Mouse (Mus musculus): ENCODE measurements around the gene Sh3gl1. TPM values are rescaled to one million over a fixed set of nuclear protein-coding genes. Genes with fewer than 3 reads are reported as not detected.
A peak's percentile ranks its signal among the peaks of the same experiment; 100 is the strongest.

Sh3gl1 gene
- polyA plus RNA-seq, 1 experiment = 50.7 TPM

GRCm38 (mm10) chr17:56005415-56006061 lies 30.9 kb downstream of the Sh3gl1 start, which contains the start of the genes Stap2 and Mpnd:
TSS of gene Stap2 (minus strand) at chr17:56005584.
TSS of gene Mpnd (plus strand) at chr17:56005711.
- no peak for DNase-seq (ENCODE audit: extremely low spot score in 1 of 2, low spot score in 1 of 2)

- DNase-seq (ENCODE audit: extremely low spot score in 1 of 2, low spot score in 1 of 2) = no peak
These were observed 33.4 kb downstream of the Sh3gl1 start for GRCm38 (mm10) chr17:56003000-56003399.

- no peak for DNase-seq (ENCODE audit: extremely low spot score in 1 of 2, low spot score in 1 of 2)
These were observed 36.5 kb downstream of the Sh3gl1 start for GRCm38 (mm10) chr17:55999794-56000499.

GRCm38 (mm10) chr17:55996007-55996406 lies 40.4 kb downstream of the Sh3gl1 start:
- no peak for DNase-seq (ENCODE audit: extremely low spot score in 1 of 2, low spot score in 1 of 2)

GRCm38 (mm10) chr17:55990278-55990898 lies 46.0 kb downstream of the Sh3gl1 start:
- DNase-seq (ENCODE audit: extremely low spot score in 1 of 2, low spot score in 1 of 2) = no peak

GRCm38 (mm10) chr17:55986030-55986961 lies 50.1 kb downstream of the Sh3gl1 start, which contains the start of gene Fsd1:
TSS of gene Fsd1 (plus strand) at chr17:55986509.
- DNase-seq (ENCODE audit: extremely low spot score in 1 of 2, low spot score in 1 of 2) = peak in 1 of 2 experiments; percentile 91

GRCm38 (mm10) chr17:55977301-55977700 lies 59.1 kb downstream of the Sh3gl1 start:
- DNase-seq (ENCODE audit: extremely low spot score in 1 of 2, low spot score in 1 of 2) = no peak

GRCm38 (mm10) chr17:55976255-55976862 lies 60.1 kb downstream of the Sh3gl1 start:
- DNase-seq (ENCODE audit: extremely low spot score in 1 of 2, low spot score in 1 of 2) = peak in 1 of 2 experiments; percentile 81

GRCm38 (mm10) chr17:55971453-55971852 lies 65.0 kb downstream of the Sh3gl1 start:
- no peak for DNase-seq (ENCODE audit: extremely low spot score in 1 of 2, low spot score in 1 of 2)

- DNase-seq (ENCODE audit: extremely low spot score in 1 of 2, low spot score in 1 of 2) = peak in 1 of 2 experiments; percentile 38
These were observed 66.2 kb downstream of the Sh3gl1 start, which contains the start of gene Shd for GRCm38 (mm10) chr17:55969966-55970891. TSS of gene Shd (plus strand) at chr17:55970467.

- DNase-seq (ENCODE audit: extremely low spot score in 1 of 2, low spot score in 1 of 2) = peak in 1 of 2 experiments; percentile 46
These were observed 66.9 kb downstream of the Sh3gl1 start for GRCm38 (mm10) chr17:55969560-55969959.

GRCm38 (mm10) chr17:55968210-55968609 lies 68.2 kb downstream of the Sh3gl1 start:
- DNase-seq (ENCODE audit: extremely low spot score in 1 of 2, low spot score in 1 of 2) = no peak

GRCm38 (mm10) chr17:55967186-55967585 lies 69.2 kb downstream of the Sh3gl1 start:
- DNase-seq (ENCODE audit: extremely low spot score in 1 of 2, low spot score in 1 of 2) = no peak

Other genes with a start within 250 kb of the Sh3gl1 start
- gene Zfp119a, start 157.7 kb downstream of the Sh3gl1 start, polyA plus RNA-seq (2012; rRNA removed) = 2.9 and 3.5 TPM in 2 replicates
- gene Zfp959, start 144.5 kb downstream of the Sh3gl1 start, polyA plus RNA-seq (2012; rRNA removed) = 5.7 and 7.0 TPM in 2 replicates
- gene Zfp119b, start 87.1 kb downstream of the Sh3gl1 start, polyA plus RNA-seq (2012; rRNA removed) = 2.0 and 2.4 TPM in 2 replicates
- 1.9 and 2.0 TPM in 2 replicates for gene Ebi3, start 84.0 kb downstream of the Sh3gl1 start, polyA plus RNA-seq (2012; rRNA removed)
- 10.6 and 12.3 TPM in 2 replicates for gene Yju2, start 77.5 kb downstream of the Sh3gl1 start, polyA plus RNA-seq (2012; rRNA removed)
- gene Shd, start 66.2 kb downstream of the Sh3gl1 start, polyA plus RNA-seq (2012; rRNA removed) = 57.6 and 61.6 TPM in 2 replicates
- gene Fsd1, start 50.1 kb downstream of the Sh3gl1 start, polyA plus RNA-seq (2012; rRNA removed) = 57.8 and 68.7 TPM in 2 replicates
- 4.7 and 5.3 TPM in 2 replicates for gene Stap2, start 31.1 kb downstream of the Sh3gl1 start, polyA plus RNA-seq (2012; rRNA removed)
- gene Mpnd, start 30.9 kb downstream of the Sh3gl1 start, polyA plus RNA-seq (2012; rRNA removed) = 126 and 132 TPM in 2 replicates
- 2.7 and 2.8 TPM in 2 replicates for gene Chaf1a, start 3.8 kb upstream of the Sh3gl1 start, polyA plus RNA-seq (2012; rRNA removed)
- 106 and 113 TPM in 2 replicates for gene Ubxn6, start 38.4 kb upstream of the Sh3gl1 start, polyA plus RNA-seq (2012; rRNA removed)
- 129 and 145 TPM in 2 replicates for gene Hdgfl2, start 43.0 kb upstream of the Sh3gl1 start, polyA plus RNA-seq (2012; rRNA removed)
- 0.36 and 0.56 TPM in 2 replicates for gene Plin4, start 73.2 kb upstream of the Sh3gl1 start, polyA plus RNA-seq (2012; rRNA removed)
- gene Plin5, start 81.0 kb upstream of the Sh3gl1 start, polyA plus RNA-seq (2012; rRNA removed) = 0.19 and 0.38 TPM in 2 replicates
- gene Lrg1, start 85.4 kb upstream of the Sh3gl1 start, polyA plus RNA-seq (2012; rRNA removed) = 1.9 and 3.4 TPM in 2 replicates
- gene Sema6b, start 103.7 kb upstream of the Sh3gl1 start, polyA plus RNA-seq (2012; rRNA removed) = 89.0 and 95.5 TPM in 2 replicates
- gene Tnfaip8l1, start 125.8 kb upstream of the Sh3gl1 start, polyA plus RNA-seq (2012; rRNA removed) = 6.6 TPM in 2 replicates
- gene Mydgf, start 147.3 kb upstream of the Sh3gl1 start, polyA plus RNA-seq (2012; rRNA removed) = 43.1 and 43.8 TPM in 2 replicates
- 49.7 and 52.4 TPM in 2 replicates for gene Dpp9, start 182.3 kb upstream of the Sh3gl1 start, polyA plus RNA-seq (2012; rRNA removed)
- gene Fem1a, start 220.2 kb upstream of the Sh3gl1 start, polyA plus RNA-seq (2012; rRNA removed) = 23.7 and 24.1 TPM in 2 replicates
- gene Ticam1, start 240.2 kb upstream of the Sh3gl1 start, polyA plus RNA-seq (2012; rRNA removed) = 4.5 and 5.0 TPM in 2 replicates

All from frontal cortex, adult 2 months (tissue).